Mouse (Mus musculus): Measurements from ENCODE around the gene Map3k13. TPM values are rescaled to one million over a fixed set of nuclear protein-coding genes. Genes with fewer than 3 reads are reported as not detected.
A peak's percentile ranks its signal among the peaks of the same experiment; 100 is the strongest.
"Not testable (repeated sequence)": the region's sequence is repeated elsewhere in the genome, so short reads cannot be mapped to it uniquely, and the experiment has no call there.

Gene Map3k13
- polyA plus RNA-seq, 2 experiments = 0.38 to 0.50 TPM

- no peak overlapping the region for H3K4me2 ChIP-seq (ENCODE audit: low read depth)
- no peaks in the 10 kb centered on the region; the same call in 1 of the 2 replicates for H3K36me3 ChIP-seq (replicated peaks; ENCODE audit: control insufficient read depth, insufficient read depth, low read depth)
- no peak for TF ChIP-seq CTCF (IDR thresholded peaks at IDR 0.05; ENCODE audit: low read depth)
- TF ChIP-seq EP300 (IDR thresholded peaks at IDR 0.05; ENCODE audit: low read depth) = no peak
- no peak overlapping the region for H3K27ac ChIP-seq
- H3K9ac ChIP-seq (replicated peaks) = no peak overlapping the region
- H3K4me1 ChIP-seq (replicated peaks; ENCODE audit: control insufficient read depth in 2 of 2, insufficient read depth in 2 of 2, low read length in 1 of 2) = no peaks in the 10 kb centered on the region
- H3K9me3 ChIP-seq (ENCODE audit: control insufficient read depth, low read length) = no peaks in the 10 kb centered on the region
- H3K27me3 ChIP-seq (ENCODE audit: control insufficient read depth, insufficient read depth, low read length) = no peaks in the 10 kb centered on the region
- no peak overlapping the region for H3K4me3 ChIP-seq (ENCODE audit: insufficient read depth in 1 of 2, low read depth in 2 of 2, low read length in 2 of 2)
- no peak for DNase-seq (ENCODE audit: low read depth in 3 of 3, low spot score in 3 of 3)
- no peak for ATAC-seq (ENCODE audit: insufficient read depth)
- WGBS (ENCODE audit: insufficient replicate concordance) = 78% methylated on average over 1 of the region's 1 CpGs
These were observed 10.1 kb downstream of the Map3k13 start for GRCm38 (mm10) chr16:21804258-21804657.

GRCm38 (mm10) chr16:21806892-21807291 lies 12.7 kb downstream of the Map3k13 start:
- DNase-seq (ENCODE audit: low read depth in 3 of 3, low spot score in 3 of 3) (no peak), ATAC-seq (ENCODE audit: insufficient read depth) (no peak)
- Histone ChIP-seq H3K4me3 (ENCODE audit: insufficient read depth in 1 of 2, low read depth in 2 of 2, low read length in 2 of 2) (no peak overlapping the region), H3K27ac (no peak overlapping the region), H3K9me3 (ENCODE audit: control insufficient read depth, low read length) (no peaks in the 10 kb centered on the region), H3K4me2 (ENCODE audit: low read depth) (no peak overlapping the region), H3K27me3 (ENCODE audit: control insufficient read depth, insufficient read depth, low read length) (no peaks in the 10 kb centered on the region), H3K9ac (replicated peaks) (no peak overlapping the region), H3K36me3 (replicated peaks; ENCODE audit: control insufficient read depth, insufficient read depth, low read depth) (no peaks in the 10 kb centered on the region; the same call in 1 of the 2 replicates), H3K4me1 (replicated peaks; ENCODE audit: control insufficient read depth in 2 of 2, insufficient read depth in 2 of 2, low read length in 1 of 2) (no peaks in the 10 kb centered on the region)
- WGBS (ENCODE audit: insufficient replicate concordance) = 55% methylated on average over 1 of the region's 1 CpGs
- TF ChIP-seq EP300 (IDR thresholded peaks at IDR 0.05; ENCODE audit: low read depth) (no peak), CTCF (IDR thresholded peaks at IDR 0.05; ENCODE audit: low read depth) (no peak)

GRCm38 (mm10) chr16:21807786-21808185 lies 13.6 kb downstream of the Map3k13 start:
- not testable (repeated sequence) for H3K4me1 ChIP-seq (replicated peaks; ENCODE audit: control insufficient read depth in 2 of 2, insufficient read depth in 2 of 2, low read length in 1 of 2); ATAC-seq (ENCODE audit: insufficient read depth); H3K27ac ChIP-seq; H3K36me3 ChIP-seq (replicated peaks; ENCODE audit: control insufficient read depth, insufficient read depth, low read depth); H3K9ac ChIP-seq (replicated peaks); DNase-seq (ENCODE audit: low read depth in 3 of 3, low spot score in 3 of 3); H3K4me2 ChIP-seq (ENCODE audit: low read depth); H3K4me3 ChIP-seq (ENCODE audit: insufficient read depth in 1 of 2, low read depth in 2 of 2, low read length in 2 of 2); H3K27me3 ChIP-seq (ENCODE audit: control insufficient read depth, insufficient read depth, low read length); H3K9me3 ChIP-seq (ENCODE audit: control insufficient read depth, low read length)
- 84% methylated on average over 7 of the region's 7 CpGs for whole genome bisulfite sequencing (ENCODE audit: insufficient replicate concordance)

GRCm38 (mm10) chr16:21813164-21813834 lies 19.2 kb downstream of the Map3k13 start:
- no peaks in the 10 kb centered on the region for H3K9me3 ChIP-seq (ENCODE audit: control insufficient read depth, low read length)
- no peak for DNase-seq (ENCODE audit: low read depth in 3 of 3, low spot score in 3 of 3)
- H3K4me2 ChIP-seq (ENCODE audit: low read depth) = no peak overlapping the region
- WGBS (ENCODE audit: insufficient replicate concordance) = 55% methylated on average over 6 of the region's 6 CpGs
- no peak for TF ChIP-seq CTCF (IDR thresholded peaks at IDR 0.05; ENCODE audit: low read depth)
- no peak for TF ChIP-seq EP300 (IDR thresholded peaks at IDR 0.05; ENCODE audit: low read depth)
- ATAC-seq (ENCODE audit: insufficient read depth) = no peak
- H3K4me1 ChIP-seq (replicated peaks; ENCODE audit: control insufficient read depth in 2 of 2, insufficient read depth in 2 of 2, low read length in 1 of 2) = peaks cover 0 to 16% of the 10 kb centered on the region in 2 experiments; a peak in 2 of 4 replicates
- no peaks in the 10 kb centered on the region; the same call in 1 of the 2 replicates for H3K36me3 ChIP-seq (replicated peaks; ENCODE audit: control insufficient read depth, insufficient read depth, low read depth)
- no peak overlapping the region for H3K4me3 ChIP-seq (ENCODE audit: insufficient read depth in 1 of 2, low read depth in 2 of 2, low read length in 2 of 2)
- H3K9ac ChIP-seq (replicated peaks) = no peak overlapping the region
- H3K27me3 ChIP-seq (ENCODE audit: control insufficient read depth, insufficient read depth, low read length) = no peaks in the 10 kb centered on the region
- no peak overlapping the region for H3K27ac ChIP-seq

GRCm38 (mm10) chr16:21814861-21815668 lies 20.9 kb downstream of the Map3k13 start:
- H3K27ac ChIP-seq = no peak overlapping the region
- no peaks in the 10 kb centered on the region for H3K27me3 ChIP-seq (ENCODE audit: control insufficient read depth, insufficient read depth, low read length)
- peaks cover 0 to 20% of the 10 kb centered on the region in 2 experiments; a peak in 3 of 4 replicates for H3K4me1 ChIP-seq (replicated peaks; ENCODE audit: control insufficient read depth in 2 of 2, insufficient read depth in 2 of 2, low read length in 1 of 2)
- 48% methylated on average over 11 of the region's 11 CpGs for WGBS (ENCODE audit: insufficient replicate concordance)
- H3K9ac ChIP-seq (replicated peaks) = no peak overlapping the region
- no peak for ATAC-seq (ENCODE audit: insufficient read depth)
- no peak for DNase-seq (ENCODE audit: low read depth in 3 of 3, low spot score in 3 of 3)
- H3K9me3 ChIP-seq (ENCODE audit: control insufficient read depth, low read length) = no peaks in the 10 kb centered on the region
- TF ChIP-seq EP300 (IDR thresholded peaks at IDR 0.05; ENCODE audit: low read depth) (no peak; the same call in 1 of the 2 replicates), CTCF (IDR thresholded peaks at IDR 0.05; ENCODE audit: low read depth) (peak; percentile 72)
- no peak overlapping the region; the same call in 1 of the 2 replicates for H3K4me2 ChIP-seq (ENCODE audit: low read depth)
- H3K36me3 ChIP-seq (replicated peaks; ENCODE audit: control insufficient read depth, insufficient read depth, low read depth) = no peaks in the 10 kb centered on the region
- H3K4me3 ChIP-seq (ENCODE audit: insufficient read depth in 1 of 2, low read depth in 2 of 2, low read length in 2 of 2) = no peak overlapping the region

Measured in liver, embryonic 14.5 days (tissue).